Mouse (Mus musculus): ENCODE data around the gene Fibcd1. TPM values are rescaled to one million over a fixed set of nuclear protein-coding genes. Genes with fewer than 3 reads are reported as not detected.

Gene Fibcd1
- total and polyA plus RNA-seq, 3 experiments: not detected

DNA sequence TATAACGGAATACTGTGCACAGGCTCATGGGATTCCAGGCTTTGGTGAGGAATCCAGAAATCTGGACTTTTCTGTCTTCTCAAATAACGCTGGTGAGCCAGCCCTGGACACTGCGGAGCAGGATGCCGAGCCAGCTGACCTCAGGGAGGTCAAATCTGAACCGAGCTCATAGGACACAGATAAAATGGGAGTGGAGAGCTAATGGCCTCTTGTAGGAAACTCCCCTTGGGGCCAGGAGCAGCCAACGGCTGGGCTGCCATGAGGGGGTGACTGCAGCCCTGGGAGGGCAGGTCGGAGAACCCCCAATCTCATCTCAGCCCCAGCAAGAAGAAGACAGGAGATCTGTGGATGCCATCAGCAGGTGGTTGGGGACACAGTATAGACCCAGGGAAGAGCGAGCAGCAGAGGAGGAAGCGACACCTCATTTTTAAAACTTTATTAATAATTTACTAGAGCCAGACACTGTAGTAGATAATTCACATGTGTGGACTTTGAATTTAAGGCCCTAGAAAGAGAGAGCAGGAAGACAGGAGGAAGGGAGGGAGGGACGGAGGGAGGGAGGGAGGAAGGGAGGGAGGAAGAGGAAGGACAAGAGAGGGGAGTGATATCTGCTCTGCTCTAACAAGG lies 22.8 kb upstream of the Fibcd1 start:
- TF ChIP-seq POLR2AphosphoS2 (IDR thresholded peaks at IDR 0.05; ENCODE audit: low read length): no peak
- TF ChIP-seq ELF1 (IDR thresholded peaks at IDR 0.05; ENCODE audit: low read depth, low read length): no peak
- no peak for TF ChIP-seq ETS1 (IDR thresholded peaks at IDR 0.05; ENCODE audit: low read depth, low read length)
- TF ChIP-seq ZNF384 (IDR thresholded peaks at IDR 0.05; ENCODE audit: low read depth, low read length): no peak
- no peak for TF ChIP-seq UBTF (IDR thresholded peaks at IDR 0.05; ENCODE audit: borderline replicate concordance, insufficient read depth, low read depth, low read length)
- no peak for TF ChIP-seq SMC3 (IDR thresholded peaks at IDR 0.05; ENCODE audit: low read depth, low read length)
- no peak for TF ChIP-seq RAD21 (IDR thresholded peaks at IDR 0.05; ENCODE audit: low read depth, low read length)
- no peak for TF ChIP-seq NELFE (IDR thresholded peaks at IDR 0.05; ENCODE audit: low read depth, low read length)
- TF ChIP-seq TCF12 (IDR thresholded peaks at IDR 0.05; ENCODE audit: low read depth, low read length): no peak
- TF ChIP-seq ZC3H11A (IDR thresholded peaks at IDR 0.05; ENCODE audit: low read depth, low read length): no peak
- H3K27ac ChIP-seq (ENCODE audit: control insufficient read depth, low read depth, low read length): no peak overlapping the region
- no peaks in the 10 kb centered on the region for H3K36me3 ChIP-seq (ENCODE audit: control insufficient read depth in 1 of 2, insufficient read depth in 2 of 2, low read length in 2 of 2)
- H3K27me3 ChIP-seq (ENCODE audit: control insufficient read depth in 1 of 2, insufficient read depth in 2 of 2, low read length in 2 of 2): peaks cover 3% of the 10 kb centered on the region in 2 experiments; a peak in 1 of 4 replicates
- H3K9me3 ChIP-seq (replicated peaks; ENCODE audit: insufficient read depth, low read length): no peaks in the 10 kb centered on the region
- H3K79me2 ChIP-seq (ENCODE audit: control insufficient read depth, insufficient read depth, low read length, poor library complexity): no peaks in the 10 kb centered on the region
- H3K4me1 ChIP-seq (ENCODE audit: control insufficient read depth in 1 of 2, insufficient read depth in 2 of 2, low read length in 2 of 2): no peaks in the 10 kb centered on the region
- H3K9ac ChIP-seq (ENCODE audit: control insufficient read depth, low read depth, low read length, poor library complexity, severe bottlenecking): no peak overlapping the region
- DNase-seq (ENCODE audit: low read depth, low spot score): no peak
- H3K4me3 ChIP-seq (ENCODE audit: control insufficient read depth in 1 of 2, insufficient read depth in 1 of 2, low read depth in 2 of 2, low read length in 2 of 2): no peak overlapping the region

DNA sequence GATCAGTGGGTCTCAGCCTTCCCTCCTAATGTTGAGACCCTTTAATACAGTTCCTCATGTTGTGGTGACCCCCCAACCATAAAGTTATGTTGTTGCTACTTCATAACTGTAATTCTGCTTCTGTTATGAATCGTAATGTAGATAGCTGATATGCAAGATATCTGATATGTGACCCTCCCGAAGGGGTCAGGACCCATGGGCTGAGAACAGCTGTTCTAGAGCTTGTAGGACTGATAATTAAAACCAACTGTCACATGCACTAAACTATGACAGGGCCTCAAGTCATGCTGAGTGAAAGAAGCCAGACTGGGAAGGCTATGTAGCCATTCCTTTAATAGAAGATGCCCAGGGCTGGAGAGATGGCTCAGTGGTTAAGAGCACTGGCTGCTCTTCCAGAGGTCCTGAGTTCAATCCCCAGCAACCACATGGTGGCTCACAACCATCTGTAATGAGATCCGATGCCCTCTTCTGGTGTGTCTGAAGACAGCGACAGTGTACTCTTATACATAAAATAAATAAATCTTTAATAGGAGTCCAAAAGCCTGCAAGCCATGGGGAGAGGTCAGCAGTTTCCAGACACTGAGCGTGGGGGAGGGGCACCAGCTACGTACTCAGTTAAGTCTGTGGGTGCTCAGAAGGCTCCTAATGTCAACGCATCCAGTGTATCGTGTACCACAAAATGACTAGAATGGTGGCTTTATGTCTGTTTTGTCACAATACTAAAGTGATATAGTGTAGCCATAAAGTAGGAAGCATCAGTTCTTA lies 22.1 kb upstream of the Fibcd1 start:
- Histone ChIP-seq H3K27ac (ENCODE audit: control insufficient read depth, low read depth, low read length) (no peak overlapping the region), H3K9me3 (replicated peaks; ENCODE audit: insufficient read depth, low read length) (no peaks in the 10 kb centered on the region), H3K9ac (ENCODE audit: control insufficient read depth, low read depth, low read length, poor library complexity, severe bottlenecking) (no peak overlapping the region), H3K36me3 (ENCODE audit: control insufficient read depth in 1 of 2, insufficient read depth in 2 of 2, low read length in 2 of 2) (no peaks in the 10 kb centered on the region), H3K4me3 (ENCODE audit: control insufficient read depth in 1 of 2, insufficient read depth in 1 of 2, low read depth in 2 of 2, low read length in 2 of 2) (no peak overlapping the region), H3K27me3 (ENCODE audit: control insufficient read depth in 1 of 2, insufficient read depth in 2 of 2, low read length in 2 of 2) (peaks cover 3% of the 10 kb centered on the region in 2 experiments; a peak in 2 of 4 replicates), H3K79me2 (ENCODE audit: control insufficient read depth, insufficient read depth, low read length, poor library complexity) (no peaks in the 10 kb centered on the region), H3K4me1 (ENCODE audit: control insufficient read depth in 1 of 2, insufficient read depth in 2 of 2, low read length in 2 of 2) (no peaks in the 10 kb centered on the region)
- DNase-seq (ENCODE audit: low read depth, low spot score): no peak
- TF ChIP-seq MYB (IDR thresholded peaks at IDR 0.05; ENCODE audit: low read depth, low read length): no peak
- TF ChIP-seq CHD2 (IDR thresholded peaks at IDR 0.05; ENCODE audit: low read length): no peak
- TF ChIP-seq POLR2A (IDR thresholded peaks at IDR 0.05; ENCODE audit: control insufficient read depth in 1 of 2, insufficient read depth in 1 of 2, low read depth in 1 of 2, low read length in 2 of 2, poor library complexity in 1 of 2): no peak
- TF ChIP-seq TCF12 (IDR thresholded peaks at IDR 0.05; ENCODE audit: low read depth, low read length): no peak
- TF ChIP-seq SMC3 (IDR thresholded peaks at IDR 0.05; ENCODE audit: low read depth, low read length): no peak
- no peak for TF ChIP-seq MYC (IDR thresholded peaks at IDR 0.05; ENCODE audit: low read depth, low read length)
- no peak for TF ChIP-seq GATA1 (IDR thresholded peaks at IDR 0.05; ENCODE audit: low read depth, low read length)
- TF ChIP-seq NELFE (IDR thresholded peaks at IDR 0.05; ENCODE audit: low read depth, low read length): no peak
- TF ChIP-seq GABPA (IDR thresholded peaks at IDR 0.05; ENCODE audit: low read depth, low read length): no peak
- no peak for TF ChIP-seq UBTF (IDR thresholded peaks at IDR 0.05; ENCODE audit: borderline replicate concordance, insufficient read depth, low read depth, low read length)
- TF ChIP-seq ZC3H11A (IDR thresholded peaks at IDR 0.05; ENCODE audit: low read depth, low read length): no peak
- no peak for TF ChIP-seq E2F4 (IDR thresholded peaks at IDR 0.05; ENCODE audit: borderline replicate concordance, low read depth, low read length)
- no peak for TF ChIP-seq JUND (IDR thresholded peaks at IDR 0.05; ENCODE audit: low read depth, low read length)
- TF ChIP-seq MAFK (IDR thresholded peaks at IDR 0.05; ENCODE audit: borderline replicate concordance, low read depth, low read length): no peak
- TF ChIP-seq EP300 (IDR thresholded peaks at IDR 0.05; ENCODE audit: low read depth in 1 of 2, low read length in 2 of 2): no peak
- no peak for TF ChIP-seq MEF2A (IDR thresholded peaks at IDR 0.05; ENCODE audit: extremely low read depth, insufficient replicate concordance, low read depth, low read length, poor library complexity, severe bottlenecking)

Measured in MEL (cell line).